Mouse (Mus musculus) kidney, adult 9 months (tissue): ENCODE measurements at regions not wholly inside any gene's neighbourhood (a gene's known extent, or its start where the extent isn't known, plus 50 kb on each side); places are given as distances from the start of the nearest gene placed in this dataset.

ENCODE experiments used
- DNase-seq: peaks from one replicate; pipeline ENCODE4 v3.0.0; 2022

- peak; percentile 62 for DNase-seq
Observed at GRCm38 (mm10) chr12:86579716-86580115, 98.8 kb upstream of the Vash1 start.

DNA sequence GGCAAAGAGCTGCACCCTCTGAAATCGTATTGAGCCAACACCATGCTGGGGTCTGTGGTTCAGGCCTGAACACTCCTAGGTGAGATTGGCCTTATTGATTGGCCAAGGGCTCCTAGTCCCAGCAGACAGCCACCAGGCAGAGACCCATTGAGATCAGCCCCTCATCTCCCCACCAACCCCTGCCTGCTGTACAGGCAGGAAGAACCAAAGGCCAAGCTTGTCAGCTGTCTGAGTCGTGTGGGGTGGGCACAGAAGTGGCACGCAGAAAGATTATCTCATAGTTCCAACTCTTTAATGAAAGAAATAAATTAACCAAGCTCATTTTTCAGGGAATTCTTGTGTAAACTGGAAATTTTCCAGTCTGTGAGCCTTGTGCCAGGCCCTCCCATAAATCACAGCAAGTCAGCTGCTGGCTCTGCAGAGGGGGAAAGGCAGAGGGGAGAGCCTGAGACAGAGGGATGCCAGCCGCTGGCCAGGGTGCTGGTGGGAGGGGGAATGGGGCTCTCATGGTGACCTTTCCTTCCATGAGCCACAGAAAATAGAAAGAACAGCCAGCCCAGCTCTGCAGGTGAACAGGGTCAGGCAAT lies 98.3 kb upstream of the Vash1 start:
- peak; percentile 28 for DNase-seq

- no peak for DNase-seq
Observed at GRCm38 (mm10) chr12:86582076-86582475, 96.4 kb upstream of the Vash1 start.

- DNase-seq: no peak
Observed at GRCm38 (mm10) chr12:86588010-86588409, 90.5 kb upstream of the Vash1 start.

DNA sequence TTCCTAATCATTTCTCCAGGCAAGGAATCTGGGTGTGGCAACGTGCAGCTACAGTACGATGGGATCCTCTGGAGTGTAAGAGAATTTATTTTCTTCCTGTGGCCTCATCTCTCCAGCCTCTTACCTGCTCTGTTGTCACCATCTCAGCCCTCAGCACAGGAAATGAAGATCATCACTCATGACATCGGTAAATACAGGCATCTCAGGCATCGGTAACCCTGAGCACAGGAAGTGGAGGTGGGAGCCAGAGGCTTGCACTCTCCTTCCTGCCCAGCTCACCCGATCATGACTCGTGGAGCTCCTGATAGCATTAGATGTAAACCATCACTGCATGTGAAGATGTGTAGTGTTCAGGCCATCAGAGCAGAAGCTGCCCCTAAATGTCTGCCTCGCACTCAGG lies 86.0 kb upstream of the Vash1 start:
- no peak for DNase-seq

DNA sequence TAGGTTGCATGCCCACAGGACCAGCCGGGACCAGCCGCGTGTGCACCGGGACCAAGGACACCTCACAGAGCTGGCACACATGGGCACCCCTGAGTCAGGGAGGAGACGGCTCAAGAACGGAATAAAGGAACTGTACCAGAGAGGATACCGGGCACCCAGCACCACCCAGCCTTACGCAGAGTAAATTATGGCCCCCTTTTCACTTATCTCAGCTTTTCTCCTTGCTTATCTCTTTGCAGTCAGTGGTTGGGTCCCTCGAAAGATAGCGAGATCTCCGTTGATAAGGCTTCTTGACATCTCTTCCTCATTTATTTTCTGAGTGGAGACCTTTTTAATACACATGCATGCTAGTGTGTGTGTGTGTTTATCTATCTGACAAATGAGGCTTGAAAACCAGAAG lies 83.9 kb upstream of the Vash1 start:
- no peak for DNase-seq

DNA sequence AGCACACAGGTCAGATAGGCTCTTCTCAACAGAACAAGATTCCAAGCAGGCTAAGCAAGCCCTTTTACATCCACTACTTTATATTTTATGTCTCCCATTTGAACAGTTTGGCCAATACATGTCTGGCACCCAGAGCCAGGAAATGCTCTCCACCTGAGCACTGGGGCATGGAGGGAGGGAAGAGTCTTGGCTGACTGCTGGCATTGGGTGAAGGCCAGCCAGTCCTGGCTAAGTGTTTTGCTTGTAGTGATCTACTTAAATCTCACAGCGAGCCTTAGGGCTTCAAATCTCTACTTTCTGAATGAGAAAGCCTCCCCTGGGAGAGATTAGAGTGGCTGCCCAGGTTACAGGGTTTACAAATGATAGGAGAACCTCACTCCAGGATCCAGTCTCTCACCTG lies 78.5 kb upstream of the Vash1 start:
- peak; percentile 40 for DNase-seq

GRCm38 (mm10) chr12:86603521-86603920 lies 75.0 kb upstream of the Vash1 start:
- peak; percentile 59 for DNase-seq

DNA sequence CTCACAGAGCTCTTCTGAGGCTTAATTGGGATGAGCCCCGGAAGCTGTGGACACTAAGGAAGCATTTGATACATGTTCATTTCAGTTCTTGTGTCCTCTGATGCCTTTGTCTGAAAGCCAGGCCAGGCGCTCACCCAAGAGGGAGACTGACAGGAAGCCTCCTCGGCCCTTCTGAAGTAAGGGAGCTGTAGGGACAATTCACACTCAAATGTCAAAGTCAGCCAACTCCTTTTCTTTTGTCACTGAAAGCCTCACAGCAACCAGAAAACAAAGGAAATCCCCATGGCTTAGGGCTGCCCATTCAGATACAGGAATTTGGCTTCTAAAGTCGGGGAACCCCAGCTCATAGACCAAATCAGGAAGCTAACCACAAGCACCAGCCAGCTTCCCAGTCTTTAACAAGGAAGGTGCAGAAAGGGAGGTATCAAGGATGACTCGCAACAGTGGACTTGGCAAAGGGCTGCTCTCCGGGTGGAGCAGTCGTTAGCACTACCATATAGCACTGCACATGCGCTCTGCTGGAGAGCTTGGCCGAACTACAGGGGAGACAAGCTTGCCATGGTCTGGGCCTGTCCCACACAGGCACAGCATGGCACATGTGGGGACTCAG lies 66.0 kb upstream of the Vash1 start:
- peak; percentile 41 for DNase-seq

DNA sequence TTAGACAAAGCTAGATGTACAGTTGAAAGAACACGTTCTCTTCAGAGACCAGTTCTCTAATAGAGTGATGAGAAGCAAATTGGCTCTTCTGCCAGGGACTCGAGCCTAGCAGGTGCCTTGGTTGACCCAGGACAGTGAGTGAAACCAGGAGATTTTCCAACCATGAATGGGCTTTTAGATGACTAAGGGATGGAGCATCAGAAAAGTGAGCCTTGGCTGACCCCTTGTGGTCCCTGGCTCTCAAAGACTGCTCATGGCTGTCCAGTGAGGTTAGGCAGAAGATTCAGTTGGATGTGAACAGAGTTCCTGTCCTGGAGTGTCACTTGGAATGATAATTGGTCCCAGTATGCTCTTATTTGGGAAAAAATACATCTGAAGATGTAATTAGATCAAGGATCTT lies 64.3 kb upstream of the Vash1 start:
- peak; percentile 65 for DNase-seq

GRCm38 (mm10) chr12:86616327-86616726 lies 62.2 kb upstream of the Vash1 start:
- DNase-seq: no peak

DNA sequence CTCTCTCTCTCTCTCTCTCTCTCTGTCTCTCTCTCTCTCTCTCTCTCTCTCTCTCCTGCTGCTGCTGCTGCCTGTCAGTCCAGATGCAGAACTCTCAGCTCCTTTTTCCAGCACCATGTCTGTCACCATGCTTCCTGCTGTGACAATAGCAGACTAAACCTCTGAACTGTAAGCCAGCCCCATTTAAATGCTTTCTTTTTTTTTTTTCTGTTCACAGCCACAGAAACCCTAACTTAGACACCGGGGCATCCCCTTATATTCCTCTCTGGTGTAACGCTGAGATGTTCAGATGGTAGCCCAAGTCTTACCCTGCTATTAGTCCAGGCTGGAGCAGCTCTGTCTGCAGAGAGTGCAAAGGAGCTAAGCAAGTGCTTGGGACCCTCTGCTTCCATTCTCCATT lies 54.3 kb upstream of the Vash1 start:
- DNase-seq: no peak

GRCm38 (mm10) chr12:86626684-86627083 lies 51.8 kb upstream of the Vash1 start:
- peak; percentile 24 for DNase-seq

DNA sequence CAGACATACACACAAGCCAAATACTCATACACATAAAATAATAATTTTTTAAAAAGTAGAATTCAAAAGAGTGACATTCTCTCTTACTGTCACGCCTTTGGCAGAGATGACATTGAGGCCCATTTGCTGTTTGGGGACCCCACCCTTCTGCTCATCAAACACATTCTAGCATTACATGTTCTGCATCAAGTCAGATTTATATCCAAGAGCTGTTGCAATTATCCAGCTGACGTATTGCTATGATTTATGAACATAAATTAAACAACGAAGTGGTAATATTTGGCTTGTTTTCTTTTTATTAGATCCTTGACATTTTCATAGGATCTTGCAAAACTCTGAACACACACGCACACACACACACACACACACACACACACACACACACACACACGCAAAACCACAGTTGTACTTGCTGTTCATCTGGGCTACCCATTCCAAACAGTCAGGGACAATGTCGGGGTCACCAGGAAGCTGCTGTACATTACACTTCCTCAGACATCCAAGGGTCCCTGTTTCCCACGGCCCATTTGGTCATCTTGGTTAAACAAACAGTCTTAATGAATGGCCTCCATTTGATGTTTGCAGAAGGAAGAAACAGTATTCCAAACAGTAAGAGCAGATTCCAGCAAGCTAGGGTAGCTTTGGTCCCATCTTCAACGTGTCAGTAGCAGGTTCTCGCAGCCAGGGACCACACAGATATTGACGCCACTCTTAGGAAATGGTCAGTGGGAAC lies 50.3 kb upstream of the Vash1 start:
- no peak for DNase-seq
